Mouse (Mus musculus) G1E-ER4 (cell line): ENCODE results near the gene Plk3. TPM values are rescaled to one million over a fixed set of nuclear protein-coding genes. Genes with fewer than 3 reads are reported as not detected.

Source experiments
- GATA1 ChIP-seq: IDR thresholded peaks from one replicate; pipeline ENCODE4 v1.8.0; 2012; ENCODE audit warnings: low read length, inconsistent platforms
- polyA plus RNA-seq: library from polyadenylated mRNA; stranded (reverse); fragments of >175 nt; gene quantifications from 2 replicates; pipeline ENCODE4 v1.2.3, GENCODE M21; 2012

The Plk3 gene
- polyA plus RNA-seq, 1 experiment: 6.5 TPM

DNA sequence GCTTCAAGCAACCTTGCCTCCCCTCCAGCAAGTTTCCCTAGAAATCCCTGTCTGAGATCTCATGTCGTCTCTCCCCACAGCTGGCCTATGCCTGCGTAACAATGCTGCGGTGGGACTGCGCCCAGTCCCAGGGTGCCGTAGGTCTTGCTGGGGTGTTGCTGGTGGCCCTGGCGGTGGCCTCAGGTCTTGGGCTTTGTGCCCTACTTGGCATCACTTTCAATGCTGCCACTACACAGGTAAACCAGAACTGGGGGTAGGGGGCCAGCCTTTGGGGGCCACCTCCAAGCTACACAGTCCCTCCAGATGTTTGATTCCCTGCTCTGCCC is 25.3 kb downstream of the Plk3 start:
- TF ChIP-seq GATA1: no peak

GRCm38 (mm10) chr4:117107813-117108523 is 25.8 kb downstream of the Plk3 start:
- no peak for TF ChIP-seq GATA1

GRCm38 (mm10) chr4:117105127-117105526 is 28.6 kb downstream of the Plk3 start:
- TF ChIP-seq GATA1: no peak

GRCm38 (mm10) chr4:117104672-117105071 is 29.1 kb downstream of the Plk3 start:
- TF ChIP-seq GATA1: no peak

- no peak for TF ChIP-seq GATA1
Observed at GRCm38 (mm10) chr4:117101218-117101617, 32.5 kb downstream of the Plk3 start.

- no peak for TF ChIP-seq GATA1
Observed at GRCm38 (mm10) chr4:117100036-117100435, 33.7 kb downstream of the Plk3 start.

DNA sequence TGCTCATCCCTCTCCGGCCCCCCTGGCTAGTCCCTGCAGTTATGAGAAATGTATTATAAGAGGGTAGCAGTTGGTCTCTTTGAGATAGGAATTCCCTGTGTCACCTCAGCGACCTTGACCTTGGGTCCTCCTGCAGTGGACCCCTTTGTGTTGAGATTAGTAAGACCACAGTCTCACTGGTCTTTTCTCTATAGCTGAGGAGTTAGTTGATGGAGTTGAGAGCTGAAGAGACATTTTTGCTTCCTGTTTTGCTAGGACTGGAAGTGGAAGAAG is 35.1 kb downstream of the Plk3 start:
- no peak for TF ChIP-seq GATA1

DNA sequence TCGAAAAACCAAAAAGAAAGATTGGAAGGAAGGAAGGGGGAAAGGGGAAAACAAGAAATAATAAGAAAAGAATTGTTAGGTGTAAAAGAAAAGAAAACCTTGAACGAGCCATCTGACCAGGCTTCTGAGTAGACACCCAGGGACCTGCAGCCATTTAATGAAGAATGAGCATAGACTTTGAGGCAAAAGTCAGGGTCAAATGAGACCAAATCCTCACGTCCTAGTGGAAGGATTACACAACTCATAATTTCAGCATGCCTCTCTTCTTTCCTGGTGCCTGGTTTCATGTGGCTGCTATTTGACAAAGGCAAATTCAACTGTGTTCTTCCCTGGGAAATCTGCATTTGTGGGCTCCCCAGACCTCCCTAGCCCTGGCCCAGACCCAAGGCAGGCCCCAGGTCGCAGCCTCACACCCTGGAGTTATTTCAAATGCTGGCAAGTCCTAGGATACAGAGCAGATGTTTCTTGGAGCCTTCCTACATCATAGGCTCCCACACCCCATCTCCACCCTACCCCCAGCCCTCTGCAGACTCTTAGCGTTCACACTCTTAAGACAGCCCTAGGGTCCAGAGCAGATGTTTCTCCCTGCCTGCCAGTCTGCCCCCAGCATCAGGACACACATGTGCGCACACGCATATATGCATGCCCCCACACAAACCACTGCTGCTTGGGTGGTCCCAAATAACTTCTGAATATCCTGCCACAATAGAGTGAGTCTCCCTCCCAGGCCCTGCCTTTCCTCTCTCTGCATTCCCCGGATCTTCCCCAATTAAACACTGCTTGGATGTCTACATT is 35.6 kb downstream of the Plk3 start:
- no peak for TF ChIP-seq GATA1

GRCm38 (mm10) chr4:117096666-117097065 is 37.1 kb downstream of the Plk3 start:
- no peak for TF ChIP-seq GATA1

DNA sequence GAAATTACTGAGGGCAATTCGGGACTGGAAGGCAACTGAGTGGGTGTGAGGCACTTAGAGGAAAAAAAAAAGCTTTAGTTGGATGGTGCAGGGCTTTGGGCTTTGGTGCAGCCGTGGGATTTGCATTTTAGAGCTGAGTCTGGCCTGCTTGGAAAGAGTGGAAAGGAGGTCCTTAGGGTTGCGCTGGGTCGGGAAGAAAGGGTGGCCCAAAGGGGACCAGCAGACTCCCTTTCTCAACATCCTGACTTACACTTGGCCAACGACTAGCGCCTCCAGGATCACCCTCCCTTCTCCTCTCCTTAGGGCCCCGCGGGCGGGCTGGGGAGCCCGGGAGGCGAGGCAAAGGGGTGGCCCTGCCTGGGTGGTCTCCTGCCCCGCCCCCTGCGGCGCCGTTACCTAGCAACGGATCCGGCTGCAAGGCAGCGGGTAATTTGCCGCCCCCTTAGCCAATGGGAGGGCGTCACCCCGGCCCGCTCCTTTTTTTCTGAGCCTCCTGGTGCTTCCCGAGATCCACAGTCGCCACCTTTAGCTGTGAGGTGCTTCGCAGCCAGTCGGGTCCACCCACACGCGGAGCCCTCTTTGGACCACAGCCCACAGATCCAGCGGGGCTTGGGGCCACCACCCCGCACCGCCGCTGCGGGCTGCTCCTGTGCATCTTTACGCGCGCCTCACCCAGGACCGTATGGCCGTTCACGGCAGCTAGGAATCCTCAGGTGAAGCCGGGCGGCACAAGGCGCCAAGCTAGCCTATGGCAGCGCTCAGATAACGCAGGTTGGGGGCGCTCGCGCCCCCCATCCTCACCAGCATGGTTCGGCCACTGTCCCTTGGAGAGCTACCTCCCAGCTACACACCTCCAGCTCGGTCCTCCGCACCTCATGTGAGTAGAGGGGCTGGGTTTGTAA is 38.0 kb downstream of the Plk3 start, which contains the start of gene Ptch2:
TSS of gene Ptch2 (plus strand) at position 525 of the 902 bp plus-strand sequence.
- no peak for TF ChIP-seq GATA1

DNA sequence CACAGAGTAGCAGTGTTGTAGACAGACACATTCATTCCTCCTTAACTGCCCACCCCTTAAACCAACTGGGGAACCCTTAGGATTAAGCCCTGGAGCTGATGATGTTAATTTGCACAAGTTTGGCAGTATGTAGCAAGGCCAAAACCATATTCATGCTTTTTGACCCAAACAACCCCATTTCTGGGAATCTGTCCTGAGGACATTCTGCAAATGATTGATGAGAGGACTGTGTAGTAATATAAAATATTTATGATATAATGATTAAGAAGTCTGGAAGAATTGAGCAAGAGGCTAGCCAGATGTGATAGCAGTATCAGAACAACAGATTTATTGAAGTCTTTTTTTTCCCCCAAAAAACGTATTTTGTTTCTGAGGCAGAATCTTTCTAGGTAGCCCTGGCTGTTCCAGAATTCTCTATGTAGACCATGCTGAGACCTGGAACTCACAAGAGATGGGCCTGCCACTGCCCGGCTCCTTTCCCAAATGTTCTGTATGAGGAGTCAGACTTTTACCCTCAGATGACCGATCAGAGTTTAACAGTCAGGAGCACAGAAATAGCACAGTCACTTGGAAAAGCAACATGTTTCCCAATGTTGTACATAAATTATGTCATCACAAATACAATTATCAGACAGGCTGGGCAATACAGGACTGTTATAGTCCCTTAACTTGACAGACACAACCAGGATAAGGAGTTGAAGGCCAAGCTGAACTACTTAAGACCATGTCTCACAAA is 39.0 kb downstream of the Plk3 start:
- no peak for TF ChIP-seq GATA1

GRCm38 (mm10) chr4:117090586-117090985 is 43.2 kb downstream of the Plk3 start:
- TF ChIP-seq GATA1: no peak

DNA sequence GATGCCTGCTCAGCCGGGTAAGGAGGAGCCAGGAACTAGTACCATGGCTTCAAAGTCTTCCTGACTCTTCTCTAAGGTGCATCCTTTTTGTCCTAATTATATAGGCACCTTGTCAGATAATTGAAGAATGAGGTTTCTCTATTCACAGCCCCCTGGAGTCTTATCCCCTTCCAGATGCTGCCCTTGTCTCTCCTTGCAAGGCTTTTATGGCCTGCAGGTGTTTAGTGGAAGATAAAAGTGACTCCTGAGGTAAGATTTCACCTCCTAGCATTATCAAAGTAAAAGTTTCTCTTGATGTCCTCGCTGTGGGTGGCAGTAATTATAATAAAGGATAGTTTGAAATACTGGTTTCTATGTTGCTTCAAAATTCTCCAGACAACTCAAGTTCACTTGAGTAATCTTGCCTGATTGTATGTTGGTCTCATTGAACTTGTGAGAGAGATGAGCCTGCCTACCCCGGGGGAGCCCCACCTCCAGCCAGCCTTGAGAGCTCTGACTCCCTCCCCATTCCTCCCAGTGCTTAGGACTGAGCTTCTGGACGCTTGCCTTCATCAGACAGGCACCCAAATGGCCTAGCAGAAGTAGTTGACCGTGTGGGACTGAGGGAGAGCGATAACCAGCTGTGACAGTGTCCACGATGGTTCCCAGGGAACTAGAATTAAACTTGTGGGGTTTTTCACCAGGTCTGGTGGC is 45.7 kb downstream of the Plk3 start:
- TF ChIP-seq GATA1: no peak

Other genes with a start within 250 kb of the Plk3 start
- gene Urod, start 139.6 kb downstream of the Plk3 start, polyA plus RNA-seq: 31.1 and 62.7 TPM in 2 replicates
- 10.5 and 24.4 TPM in 2 replicates for gene Hectd3, start 138.6 kb downstream of the Plk3 start, polyA plus RNA-seq
- gene Eif2b3, start 114.6 kb downstream of the Plk3 start, polyA plus RNA-seq: 4.5 and 6.2 TPM in 2 replicates
- 0.17 and 0.18 TPM in 2 replicates for gene Ptch2, start 37.9 kb downstream of the Plk3 start, polyA plus RNA-seq
- gene Btbd19, start 8.2 kb downstream of the Plk3 start, polyA plus RNA-seq: 22.8 and 27.6 TPM in 2 replicates
- 2.6 and 3.4 TPM in 2 replicates for gene Tctex1d4, start 7.2 kb downstream of the Plk3 start, polyA plus RNA-seq
- 1,721 and 3,762 TPM in 2 replicates for gene Rps8, start 22.3 kb upstream of the Plk3 start, polyA plus RNA-seq
- 7.1 and 12.0 TPM in 2 replicates for gene Kif2c, start 48.7 kb upstream of the Plk3 start, polyA plus RNA-seq
- not detected in 2 replicates for gene Tmem53, start 118.0 kb upstream of the Plk3 start, polyA plus RNA-seq
- not detected in 2 replicates for gene Armh1, start 118.2 kb upstream of the Plk3 start, polyA plus RNA-seq